Mouse (Mus musculus): ENCODE measurements around the gene Rnf214.

GRCm38 (mm10) chr9:45838434-45839138 is 68.1 kb downstream of the Rnf214 start, which contains the start of gene Bace1:
- TF ChIP-seq GATA1 (IDR thresholded peaks at IDR 0.05; ENCODE audit: low read length), result no peak
- TF ChIP-seq TAL1 (IDR thresholded peaks at IDR 0.05; ENCODE audit: low read length), result no peak
